Mouse (Mus musculus) erythroblast, embryonic 14.5 days (primary cell): ENCODE results near the gene Col4a3. TPM values are rescaled to one million over a fixed set of nuclear protein-coding genes. Genes with fewer than 3 reads are reported as not detected.

ENCODE experiments used
- H3K27me3 ChIP-seq: 2 replicates; pipeline ENCODE4 v1.6.1; 2012; ENCODE audit warnings: inconsistent platforms; ENCODE audit not compliant: control insufficient read depth
- H3K36me3 ChIP-seq: 2 replicates; pipeline ENCODE4 v1.6.1; 2012; ENCODE audit warnings: mild to moderate bottlenecking, inconsistent platforms; ENCODE audit not compliant: control insufficient read depth
- H3K4me1 ChIP-seq: 2 replicates; pipeline ENCODE4 v1.6.1; 2012; ENCODE audit warnings: inconsistent platforms; ENCODE audit not compliant: control insufficient read depth
- H3K4me3 ChIP-seq: replicated peaks from 2 replicates; pipeline ENCODE3; 2012; ENCODE audit warnings: moderate library complexity, mild to moderate bottlenecking, inconsistent platforms
- H3K9me3 ChIP-seq: 2 replicates; pipeline ENCODE4 v1.6.1; 2012; ENCODE audit warnings: low read length, inconsistent platforms, mixed read lengths; ENCODE audit not compliant: control insufficient read depth
- GATA1 ChIP-seq: IDR thresholded peaks from 2 replicates; pipeline ENCODE4 v1.6.1; 2012; ENCODE audit warnings: low read length, inconsistent platforms, mixed read lengths
- TAL1 ChIP-seq: IDR thresholded peaks from 3 replicates; pipeline ENCODE4 v1.6.1; 2012; ENCODE audit warnings: low read length, inconsistent platforms, mixed read lengths
- polyA plus RNA-seq: library from polyadenylated mRNA; stranded (reverse); fragments of >175 nt; gene quantifications from 2 replicates; pipeline ENCODE4 v1.2.3, GENCODE M21; 2012

Col4a3 gene
- polyA plus RNA-seq, 1 experiment, result 0.01 TPM

- Histone ChIP-seq H3K4me1 (no peaks in the 10 kb centered on the region), H3K27me3 (no peaks in the 10 kb centered on the region), H3K36me3 (no peaks in the 10 kb centered on the region), H3K9me3 (no peaks in the 10 kb centered on the region), H3K4me3 (no peak overlapping the region)
- TF ChIP-seq GATA1, result no peak
- no peak for TF ChIP-seq TAL1
Measured at GRCm38 (mm10) chr1:82569405-82569804, 17.3 kb upstream of the Col4a3 start.

- H3K36me3 ChIP-seq, result no peaks in the 10 kb centered on the region
- H3K4me1 ChIP-seq, result no peaks in the 10 kb centered on the region
- TF ChIP-seq GATA1, result no peak
- no peak for TF ChIP-seq TAL1
- H3K27me3 ChIP-seq, result no peaks in the 10 kb centered on the region
- no peak overlapping the region for H3K4me3 ChIP-seq
- no peaks in the 10 kb centered on the region for H3K9me3 ChIP-seq
Measured at GRCm38 (mm10) chr1:82571758-82572157, 15.0 kb upstream of the Col4a3 start.

- H3K4me1 ChIP-seq, result no peaks in the 10 kb centered on the region
- H3K9me3 ChIP-seq, result no peaks in the 10 kb centered on the region
- H3K36me3 ChIP-seq, result no peaks in the 10 kb centered on the region
Measured at GRCm38 (mm10) chr1:82575681-82576080, 11.0 kb upstream of the Col4a3 start.

GRCm38 (mm10) chr1:82576182-82576581 lies 10.5 kb upstream of the Col4a3 start:
- no peaks in the 10 kb centered on the region for H3K9me3 ChIP-seq
- no peaks in the 10 kb centered on the region for H3K36me3 ChIP-seq
- H3K4me1 ChIP-seq, result no peaks in the 10 kb centered on the region
- H3K4me3 ChIP-seq, result no peak overlapping the region
- H3K27me3 ChIP-seq, result no peaks in the 10 kb centered on the region
- TF ChIP-seq TAL1 (no peak), GATA1 (no peak)

More at GRCm38 (mm10) chr1:82575681-82576080, 11.0 kb upstream of the Col4a3 start:
- no peaks in the 10 kb centered on the region for H3K27me3 ChIP-seq
- TF ChIP-seq GATA1, result no peak
- TF ChIP-seq TAL1, result no peak
- H3K4me3 ChIP-seq, result no peak overlapping the region

- H3K9me3 ChIP-seq, result no peaks in the 10 kb centered on the region
- no peak for TF ChIP-seq GATA1
- no peak for TF ChIP-seq TAL1
- no peak overlapping the region for H3K4me3 ChIP-seq
- no peaks in the 10 kb centered on the region for H3K4me1 ChIP-seq
- no peaks in the 10 kb centered on the region for H3K27me3 ChIP-seq
- no peaks in the 10 kb centered on the region for H3K36me3 ChIP-seq
Measured at GRCm38 (mm10) chr1:82577339-82577738, 9.4 kb upstream of the Col4a3 start.

- Histone ChIP-seq H3K27me3 (no peaks in the 10 kb centered on the region), H3K36me3 (no peaks in the 10 kb centered on the region), H3K4me1 (no peaks in the 10 kb centered on the region), H3K4me3 (no peak overlapping the region), H3K9me3 (no peaks in the 10 kb centered on the region)
- TF ChIP-seq TAL1 (no peak), GATA1 (no peak)
Measured at GRCm38 (mm10) chr1:82577915-82578314, 8.8 kb upstream of the Col4a3 start.

- Histone ChIP-seq H3K27me3 (no peaks in the 10 kb centered on the region), H3K4me1 (no peaks in the 10 kb centered on the region), H3K9me3 (no peaks in the 10 kb centered on the region), H3K4me3 (no peak overlapping the region), H3K36me3 (no peaks in the 10 kb centered on the region)
- TF ChIP-seq GATA1, result no peak
- TF ChIP-seq TAL1, result no peak
Measured at GRCm38 (mm10) chr1:82578320-82578719, 8.4 kb upstream of the Col4a3 start.

- Histone ChIP-seq H3K9me3 (no peaks in the 10 kb centered on the region), H3K36me3 (no peaks in the 10 kb centered on the region), H3K4me1 (no peaks in the 10 kb centered on the region; the same call in 1 of the 2 replicates), H3K4me3 (no peak overlapping the region), H3K27me3 (peaks cover 22% of the 10 kb centered on the region)
- TF ChIP-seq TAL1 (no peak), GATA1 (no peak)
Measured at GRCm38 (mm10) chr1:82585981-82586380, 740 bp upstream of the Col4a3 start.

- no peak overlapping the region for H3K4me3 ChIP-seq
- H3K27me3 ChIP-seq, result peaks cover 22% of the 10 kb centered on the region
- no peaks in the 10 kb centered on the region; the same call in 1 of the 2 replicates for H3K4me1 ChIP-seq
- no peak for TF ChIP-seq TAL1
- TF ChIP-seq GATA1, result no peak
- H3K36me3 ChIP-seq, result no peaks in the 10 kb centered on the region
- H3K9me3 ChIP-seq, result no peaks in the 10 kb centered on the region
Measured at GRCm38 (mm10) chr1:82590266-82590665, 3.5 kb downstream of the Col4a3 start.

GRCm38 (mm10) chr1:82596864-82597596 lies 10.3 kb downstream of the Col4a3 start:
- TF ChIP-seq TAL1 (no peak), GATA1 (no peak)
- no peaks in the 10 kb centered on the region for H3K27me3 ChIP-seq
- no peaks in the 10 kb centered on the region for H3K9me3 ChIP-seq
- no peaks in the 10 kb centered on the region for H3K4me1 ChIP-seq
- no peaks in the 10 kb centered on the region for H3K36me3 ChIP-seq
- no peak overlapping the region for H3K4me3 ChIP-seq
